Mouse (Mus musculus) embryonic facial prominence, embryonic 10.5 days (tissue): ENCODE data around the gene Tcp11l2. TPM values are rescaled to one million over a fixed set of nuclear protein-coding genes. Genes with fewer than 3 reads are reported as not detected.

Experiments used
- DNase-seq: peaks from one replicate; pipeline ENCODE4 v3.0.0-alpha.2; 2017; ENCODE audit warnings: low spot score
- H3K27ac ChIP-seq: fragments of 300-500 bp; sonication (generic); replicated peaks from 2 replicates; pipeline ENCODE4 v1.5.1; 2016; ENCODE audit warnings: mild to moderate bottlenecking
- H3K27me3 ChIP-seq: fragments of 300-500 bp; sonication (generic); replicated peaks from 2 replicates; pipeline ENCODE4 v1.6.1; 2016; ENCODE audit warnings: low read depth, mild to moderate bottlenecking; ENCODE audit not compliant: poor library complexity, severe bottlenecking
- H3K36me3 ChIP-seq: fragments of 300-500 bp; sonication (generic); replicated peaks from 2 replicates; pipeline ENCODE4 v1.6.1; 2016; ENCODE audit warnings: mild to moderate bottlenecking, moderate library complexity
- H3K4me1 ChIP-seq: fragments of 300-500 bp; sonication (generic); 2 replicates; pipeline ENCODE4 v1.6.1; 2016
- H3K4me3 ChIP-seq: fragments of 300-500 bp; sonication (generic); 2 replicates; pipeline ENCODE4 v1.5.1; 2016; ENCODE audit warnings: mild to moderate bottlenecking, moderate library complexity
- H3K9me3 ChIP-seq: fragments of 300-500 bp; sonication (generic); 2 replicates; pipeline ENCODE4 v1.6.1; 2016; ENCODE audit warnings: mild to moderate bottlenecking
- WGBS: fragments of 180-500 bp; shearing (Covaris S2); methylation state at CpG from one replicate; pipeline ENCODE4 v1.1.7; 2016; 5-methylcytosine and 5-hydroxymethylcytosine counted together
- polyA plus RNA-seq: library from polyadenylated mRNA; unstranded; fragments of >200 nt; fragmentation: Nextera tagmentation; extraction: Ambion mirVana; gene quantifications from 2 replicates; pipeline ENCODE4 v1.2.1, GENCODE M21; 2016

Tcp11l2 gene
- polyA plus RNA-seq, 1 experiment from 2014 or later = 3.6 TPM

- 88% methylated on average over 8 of the region's 8 CpGs for WGBS
- no peak for DNase-seq
- no peaks in the 10 kb centered on the region for H3K36me3 ChIP-seq
- no peak overlapping the region for H3K27ac ChIP-seq
- H3K9me3 ChIP-seq = no peaks in the 10 kb centered on the region
- H3K27me3 ChIP-seq = no peaks in the 10 kb centered on the region
- H3K4me1 ChIP-seq = peaks cover 12% of the 10 kb centered on the region
- H3K4me3 ChIP-seq = no peak overlapping the region
Measured at GRCm38 (mm10) chr10:84613366-84613765, 36.9 kb downstream of the Tcp11l2 start.

GRCm38 (mm10) chr10:84615076-84615475 lies 38.6 kb downstream of the Tcp11l2 start:
- Histone ChIP-seq H3K27me3 (no peaks in the 10 kb centered on the region), H3K27ac (no peak overlapping the region), H3K9me3 (no peaks in the 10 kb centered on the region), H3K36me3 (no peaks in the 10 kb centered on the region), H3K4me1 (peaks cover 12% of the 10 kb centered on the region), H3K4me3 (no peak overlapping the region)
- 68% methylated on average over 3 of the region's 3 CpGs for WGBS
- DNase-seq = no peak

- no peaks in the 10 kb centered on the region for H3K36me3 ChIP-seq
- H3K4me1 ChIP-seq = peaks cover 15% of the 10 kb centered on the region
- H3K4me3 ChIP-seq = peak within 1 kb of the TSS; percentile 82
- WGBS = 8% methylated on average over 53 of the region's 53 CpGs
- DNase-seq = peak; percentile 93
- peak within 1 kb of the TSS; percentile 89 for H3K27ac ChIP-seq
- H3K27me3 ChIP-seq = no peaks in the 10 kb centered on the region
- H3K9me3 ChIP-seq = no peaks in the 10 kb centered on the region
Measured at GRCm38 (mm10) chr10:84621826-84622790, 45.7 kb downstream of the Tcp11l2 start, which contains the start of gene Polr3b. Gene Polr3b, plus strand, starts transcription at chr10:84622292.

GRCm38 (mm10) chr10:84631182-84631581 lies 54.8 kb downstream of the Tcp11l2 start:
- 61% methylated on average over 5 of the region's 5 CpGs for WGBS
- peak; percentile 54 for DNase-seq
- Histone ChIP-seq H3K36me3 (peaks cover 57% of the 10 kb centered on the region), H3K27ac (no peak overlapping the region), H3K4me1 (no peaks in the 10 kb centered on the region), H3K27me3 (no peaks in the 10 kb centered on the region), H3K4me3 (no peak overlapping the region), H3K9me3 (no peaks in the 10 kb centered on the region)

GRCm38 (mm10) chr10:84632005-84632404 lies 55.6 kb downstream of the Tcp11l2 start:
- H3K27ac ChIP-seq = no peak overlapping the region
- no peaks in the 10 kb centered on the region for H3K9me3 ChIP-seq
- no peak overlapping the region for H3K4me3 ChIP-seq
- no peaks in the 10 kb centered on the region for H3K4me1 ChIP-seq
- DNase-seq = no peak
- H3K27me3 ChIP-seq = no peaks in the 10 kb centered on the region
- H3K36me3 ChIP-seq = peaks cover 65% of the 10 kb centered on the region
- WGBS = 94% methylated on average over 4 of the region's 4 CpGs

GRCm38 (mm10) chr10:84636656-84637055 lies 60.2 kb downstream of the Tcp11l2 start:
- Histone ChIP-seq H3K36me3 (peaks cover 84% of the 10 kb centered on the region), H3K27ac (no peak overlapping the region), H3K27me3 (no peaks in the 10 kb centered on the region), H3K9me3 (no peaks in the 10 kb centered on the region), H3K4me3 (no peak overlapping the region), H3K4me1 (no peaks in the 10 kb centered on the region)
- DNase-seq = no peak
- 95% methylated on average over 10 of the region's 10 CpGs for WGBS

GRCm38 (mm10) chr10:84638382-84638781 lies 62.0 kb downstream of the Tcp11l2 start:
- Histone ChIP-seq H3K4me3 (no peak overlapping the region), H3K27ac (no peak overlapping the region), H3K27me3 (no peaks in the 10 kb centered on the region), H3K4me1 (no peaks in the 10 kb centered on the region), H3K9me3 (no peaks in the 10 kb centered on the region), H3K36me3 (peaks cover 77% of the 10 kb centered on the region)
- DNase-seq = no peak
- WGBS = 88% methylated on average over 4 of the region's 4 CpGs

- H3K9me3 ChIP-seq = no peaks in the 10 kb centered on the region
- peaks cover 69% of the 10 kb centered on the region for H3K36me3 ChIP-seq
- H3K27ac ChIP-seq = no peak overlapping the region
- no peaks in the 10 kb centered on the region for H3K4me1 ChIP-seq
- 83% methylated on average over 4 of the region's 4 CpGs for WGBS
- H3K27me3 ChIP-seq = no peaks in the 10 kb centered on the region
- no peak overlapping the region for H3K4me3 ChIP-seq
- no peak for DNase-seq
Measured at GRCm38 (mm10) chr10:84639525-84640287, 63.3 kb downstream of the Tcp11l2 start.

- H3K36me3 ChIP-seq = peaks cover 70% of the 10 kb centered on the region
- no peaks in the 10 kb centered on the region for H3K27me3 ChIP-seq
- H3K4me3 ChIP-seq = no peak overlapping the region
- no peak for DNase-seq
- no peaks in the 10 kb centered on the region for H3K9me3 ChIP-seq
- H3K4me1 ChIP-seq = no peaks in the 10 kb centered on the region
- WGBS = 91% methylated on average over 7 of the region's 7 CpGs
- H3K27ac ChIP-seq = no peak overlapping the region
Measured at GRCm38 (mm10) chr10:84640861-84641260, 64.4 kb downstream of the Tcp11l2 start.

- no peak for DNase-seq
- peaks cover 65% of the 10 kb centered on the region for H3K36me3 ChIP-seq
Measured at GRCm38 (mm10) chr10:84641576-84641975, 65.2 kb downstream of the Tcp11l2 start.

GRCm38 (mm10) chr10:84645940-84646339 lies 69.5 kb downstream of the Tcp11l2 start:
- no peaks in the 10 kb centered on the region for H3K9me3 ChIP-seq
- 86% methylated on average over 8 of the region's 8 CpGs for WGBS
- no peaks in the 10 kb centered on the region for H3K4me1 ChIP-seq
- DNase-seq = no peak
- H3K27ac ChIP-seq = no peak overlapping the region
- H3K27me3 ChIP-seq = no peaks in the 10 kb centered on the region
- H3K36me3 ChIP-seq = peaks cover 60% of the 10 kb centered on the region
- H3K4me3 ChIP-seq = no peak overlapping the region

More at GRCm38 (mm10) chr10:84641576-84641975, 65.2 kb downstream of the Tcp11l2 start:
- H3K9me3 ChIP-seq = no peaks in the 10 kb centered on the region
- H3K27ac ChIP-seq = no peak overlapping the region
- H3K4me3 ChIP-seq = no peak overlapping the region
- 85% methylated on average over 2 of the region's 2 CpGs for WGBS
- H3K4me1 ChIP-seq = no peaks in the 10 kb centered on the region
- no peaks in the 10 kb centered on the region for H3K27me3 ChIP-seq

- no peak for DNase-seq
- 93% methylated on average over 12 of the region's 12 CpGs for WGBS
- no peaks in the 10 kb centered on the region for H3K27me3 ChIP-seq
- no peak overlapping the region for H3K4me3 ChIP-seq
- no peaks in the 10 kb centered on the region for H3K4me1 ChIP-seq
- H3K9me3 ChIP-seq = no peaks in the 10 kb centered on the region
- no peak overlapping the region for H3K27ac ChIP-seq
- peaks cover 63% of the 10 kb centered on the region for H3K36me3 ChIP-seq
Measured at GRCm38 (mm10) chr10:84646506-84647102, 70.2 kb downstream of the Tcp11l2 start.
